Mouse (Mus musculus): ENCODE measurements around the gene Fam208b. TPM values are rescaled to one million over a fixed set of nuclear protein-coding genes. Genes with fewer than 3 reads are reported as not detected.

The Fam208b gene
- polyA plus RNA-seq (2015; fragmentation: Nextera tagmentation; extraction: Ambion mirVana): 5.0 and 5.5 TPM in 2 replicates

GRCm38 (mm10) chr13:3610795-3611438, at the start of gene Fam208b:
Gene Fam208b, minus strand, starts transcription at chr13:3611108.

GRCm38 (mm10) chr13:3633895-3634811, 23.2 kb upstream of the Fam208b start, which contains the start of gene Asb13:
Gene Asb13, plus strand, starts transcription at chr13:3634032.

GRCm38 (mm10) chr13:3537594-3538222, 73.2 kb downstream of the Fam208b start, which contains the start of gene Gdi2:
Gene Gdi2, plus strand, starts transcription at chr13:3538063.

Other genes starting within 250 kb of the Fam208b start
- 214 and 243 TPM in 2 replicates for gene Gdi2, start 73.0 kb downstream of the Fam208b start, polyA plus RNA-seq (2015; fragmentation: Nextera tagmentation; extraction: Ambion mirVana)
- gene Asb13, start 22.9 kb upstream of the Fam208b start, polyA plus RNA-seq (2015; fragmentation: Nextera tagmentation; extraction: Ambion mirVana): 2.3 TPM in 2 replicates
- not detected in 2 replicates for gene Calml3, start 193.2 kb upstream of the Fam208b start, polyA plus RNA-seq (2015; fragmentation: Nextera tagmentation; extraction: Ambion mirVana)
- 0.28 TPM in 1 of 2 replicates, not detected in the other for gene Calm4, start 226.6 kb upstream of the Fam208b start, polyA plus RNA-seq (2015; fragmentation: Nextera tagmentation; extraction: Ambion mirVana)
- not detected in 2 replicates for gene Calm5, start 243.1 kb upstream of the Fam208b start, polyA plus RNA-seq (2015; fragmentation: Nextera tagmentation; extraction: Ambion mirVana)

All from spleen, postnatal 0 days (tissue).